Mouse (Mus musculus) testis, adult 2 months (tissue): ENCODE data around the gene Mogs.

Experiments used
- CTCF ChIP-seq: fragments of 200-500 bp; IDR thresholded peaks from 2 replicates; pipeline ENCODE4 v1.5.1; 2012; ENCODE audit warnings: low read depth, mild to moderate bottlenecking, inconsistent platforms, low read length, moderate library complexity; ENCODE audit not compliant: control insufficient read depth, insufficient read depth, insufficient replicate concordance
- POLR2A ChIP-seq: fragments of 200-500 bp; IDR thresholded peaks from 2 replicates; pipeline ENCODE4 v1.6.1; 2012; ENCODE audit warnings: low read depth, mild to moderate bottlenecking, inconsistent platforms, low read length, moderate library complexity; ENCODE audit not compliant: control insufficient read depth

- no peak for TF ChIP-seq POLR2A
- TF ChIP-seq CTCF: no peak
Measured at GRCm38 (mm10) chr6:83165026-83165606, 49.8 kb downstream of the Mogs start.
